Mouse (Mus musculus): Measurements from ENCODE around the gene Tmco1. TPM values are rescaled to one million over a fixed set of nuclear protein-coding genes. Genes with fewer than 3 reads are reported as not detected.
A peak's percentile ranks its signal among the peaks of the same experiment; 100 is the strongest.

The Tmco1 gene
- total and polyA plus RNA-seq, 3 experiments, result 60.3 to 95.3 (median 88.2) TPM

- intact Hi-C loops (cut with DNase I), result no loop called here
- Histone ChIP-seq H3K9ac (ENCODE audit: low read depth, low read length) (no peak overlapping the region), H3K79me2 (replicated peaks; ENCODE audit: control insufficient read depth, insufficient read depth, low read length) (0 out of 2 replicates have a peak, but pooled peaks cover 1% of the 10 kb centered on the region), H3K4me3 (no peak overlapping the region), H3K27me3 (ENCODE audit: control insufficient read depth, insufficient read depth, low read length) (no peaks in the 10 kb centered on the region), H3K27ac (no peak overlapping the region), H3K4me1 (ENCODE audit: control insufficient read depth, insufficient read depth, low read length) (peaks cover 20% of the 10 kb centered on the region), H3K36me3 (ENCODE audit: control insufficient read depth, insufficient read depth, low read length) (no peaks in the 10 kb centered on the region)
- DNase-seq, result no peak
- 89% methylated on average over 3 of the region's 3 CpGs for WGBS
- TF ChIP-seq EP300 (IDR thresholded peaks at IDR 0.05; ENCODE audit: insufficient read depth, low read depth, low read length) (no peak), CTCF (IDR thresholded peaks at IDR 0.05) (no peak), POLR2A (IDR thresholded peaks at IDR 0.05; ENCODE audit: insufficient read depth, low read depth, low read length) (no peak)
These were observed 41.5 kb upstream of the Tmco1 start for GRCm38 (mm10) chr1:167266720-167267119.

- Histone ChIP-seq H3K36me3 (ENCODE audit: control insufficient read depth, insufficient read depth, low read length) (no peaks in the 10 kb centered on the region), H3K9ac (ENCODE audit: low read depth, low read length) (no peak overlapping the region), H3K27me3 (ENCODE audit: control insufficient read depth, insufficient read depth, low read length) (no peaks in the 10 kb centered on the region), H3K79me2 (replicated peaks; ENCODE audit: control insufficient read depth, insufficient read depth, low read length) (0 out of 2 replicates have a peak, but pooled peaks cover 1% of the 10 kb centered on the region), H3K27ac (peak overlapping the region; percentile 84), H3K4me1 (ENCODE audit: control insufficient read depth, insufficient read depth, low read length) (peaks cover 20% of the 10 kb centered on the region), H3K4me3 (no peak overlapping the region)
- intact Hi-C loops (cut with DNase I), result no loop called here
- no peak for DNase-seq
- WGBS, result 68% methylated on average over 9 of the region's 9 CpGs
- TF ChIP-seq CTCF (IDR thresholded peaks at IDR 0.05) (no peak), POLR2A (IDR thresholded peaks at IDR 0.05; ENCODE audit: insufficient read depth, low read depth, low read length) (no peak), EP300 (IDR thresholded peaks at IDR 0.05; ENCODE audit: insufficient read depth, low read depth, low read length) (no peak)
These were observed 39.7 kb upstream of the Tmco1 start for GRCm38 (mm10) chr1:167268360-167269063.

- no peak for DNase-seq
- intact Hi-C loops (cut with DNase I), result no loop called here
- Histone ChIP-seq H3K27me3 (ENCODE audit: control insufficient read depth, insufficient read depth, low read length) (no peaks in the 10 kb centered on the region), H3K4me3 (peak overlapping the region; percentile 14; the same call in 1 of the 2 replicates), H3K4me1 (ENCODE audit: control insufficient read depth, insufficient read depth, low read length) (peaks cover 23% of the 10 kb centered on the region), H3K36me3 (ENCODE audit: control insufficient read depth, insufficient read depth, low read length) (no peaks in the 10 kb centered on the region), H3K79me2 (replicated peaks; ENCODE audit: control insufficient read depth, insufficient read depth, low read length) (0 out of 2 replicates have a peak, but pooled peaks cover 1% of the 10 kb centered on the region), H3K27ac (peak overlapping the region; percentile 85), H3K9ac (ENCODE audit: low read depth, low read length) (0 out of 2 replicates have a peak overlapping the region, but pooled peaks have one; percentile 17)
- 18% methylated on average over 14 of the region's 14 CpGs for WGBS
- TF ChIP-seq EP300 (IDR thresholded peaks at IDR 0.05; ENCODE audit: insufficient read depth, low read depth, low read length), result no peak
- TF ChIP-seq CTCF (IDR thresholded peaks at IDR 0.05), result no peak
- 0 out of 2 replicates have a peak, but pooled peaks have one; percentile 17 for TF ChIP-seq POLR2A (IDR thresholded peaks at IDR 0.05; ENCODE audit: insufficient read depth, low read depth, low read length)
These were observed 38.8 kb upstream of the Tmco1 start for GRCm38 (mm10) chr1:167269350-167269811.

- TF ChIP-seq EP300 (IDR thresholded peaks at IDR 0.05; ENCODE audit: insufficient read depth, low read depth, low read length), result peak; percentile 63; the same call in 1 of the 2 replicates
- TF ChIP-seq POLR2A (IDR thresholded peaks at IDR 0.05; ENCODE audit: insufficient read depth, low read depth, low read length), result no peak
- TF ChIP-seq CTCF (IDR thresholded peaks at IDR 0.05), result 0 out of 2 replicates have a peak, but pooled peaks have one; percentile 14
These were observed 38.3 kb upstream of the Tmco1 start for GRCm38 (mm10) chr1:167269856-167270270.

GRCm38 (mm10) chr1:167270342-167271111, 37.7 kb upstream of the Tmco1 start:
- H3K4me1 ChIP-seq (ENCODE audit: control insufficient read depth, insufficient read depth, low read length), result peaks cover 23% of the 10 kb centered on the region

More at GRCm38 (mm10) chr1:167269856-167270270, 38.3 kb upstream of the Tmco1 start:
- intact Hi-C loops (cut with DNase I), result no loop called here
- H3K36me3 ChIP-seq (ENCODE audit: control insufficient read depth, insufficient read depth, low read length), result no peaks in the 10 kb centered on the region
- WGBS, result 12% methylated on average over 6 of the region's 6 CpGs
- no peak overlapping the region for H3K9ac ChIP-seq (ENCODE audit: low read depth, low read length)
- DNase-seq, result peak; percentile 76 to 86
- no peaks in the 10 kb centered on the region for H3K27me3 ChIP-seq (ENCODE audit: control insufficient read depth, insufficient read depth, low read length)
- H3K4me3 ChIP-seq, result peak overlapping the region; percentile 14; the same call in 1 of the 2 replicates
- peak overlapping the region; percentile 85 for H3K27ac ChIP-seq
- H3K4me1 ChIP-seq (ENCODE audit: control insufficient read depth, insufficient read depth, low read length), result peaks cover 23% of the 10 kb centered on the region
- 0 out of 2 replicates have a peak, but pooled peaks cover 1% of the 10 kb centered on the region for H3K79me2 ChIP-seq (replicated peaks; ENCODE audit: control insufficient read depth, insufficient read depth, low read length)

More at GRCm38 (mm10) chr1:167270342-167271111, 37.7 kb upstream of the Tmco1 start:
- intact Hi-C loops (cut with DNase I), result no loop called here
- peak in 1 of 2 experiments; percentile 49 for DNase-seq
- TF ChIP-seq EP300 (IDR thresholded peaks at IDR 0.05; ENCODE audit: insufficient read depth, low read depth, low read length) (no peak), CTCF (IDR thresholded peaks at IDR 0.05) (no peak), POLR2A (IDR thresholded peaks at IDR 0.05; ENCODE audit: insufficient read depth, low read depth, low read length) (no peak)
- Histone ChIP-seq H3K4me3 (peak overlapping the region; percentile 20), H3K9ac (ENCODE audit: low read depth, low read length) (no peak overlapping the region), H3K79me2 (replicated peaks; ENCODE audit: control insufficient read depth, insufficient read depth, low read length) (0 out of 2 replicates have a peak, but pooled peaks cover 1% of the 10 kb centered on the region), H3K27me3 (ENCODE audit: control insufficient read depth, insufficient read depth, low read length) (no peaks in the 10 kb centered on the region), H3K36me3 (ENCODE audit: control insufficient read depth, insufficient read depth, low read length) (no peaks in the 10 kb centered on the region), H3K27ac (peak overlapping the region; percentile 52)
- 15% methylated on average over 19 of the region's 19 CpGs for WGBS
